8 mouse cellular contexts compared by ENCODE assay signal in the genomic region with DNA sequence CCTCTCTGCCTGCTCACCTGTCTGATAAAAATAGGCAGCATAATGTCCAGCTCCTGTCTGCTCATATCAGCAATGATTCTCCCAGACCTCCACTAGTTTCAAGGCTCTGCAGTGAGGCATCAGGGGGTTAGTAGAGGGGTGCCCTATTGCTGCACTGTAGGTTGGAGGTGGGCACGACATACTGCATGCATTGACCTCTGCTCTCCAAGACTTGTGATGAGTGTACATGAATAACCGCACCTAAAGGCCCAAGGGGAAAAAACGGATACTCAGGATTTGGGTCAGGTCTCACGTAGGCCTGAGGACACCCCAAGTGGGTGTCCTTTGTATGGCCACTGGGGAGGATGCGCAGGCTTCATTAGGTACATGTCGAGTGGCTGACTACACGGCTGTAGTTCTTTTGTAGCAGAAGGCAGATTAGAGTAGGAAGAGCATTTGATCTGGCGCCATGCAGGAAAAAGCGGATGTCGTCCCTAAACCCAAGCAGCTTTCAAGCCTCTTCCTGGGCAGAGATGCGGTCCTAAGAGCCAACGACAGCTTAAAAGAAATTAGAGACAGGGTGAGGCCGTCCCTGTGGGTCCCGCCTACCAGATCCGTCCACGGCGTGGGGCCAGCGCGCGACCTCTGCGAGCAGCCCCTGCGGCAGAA. TPM values are rescaled to one million over a fixed set of nuclear protein-coding genes. Genes with fewer than 3 reads are reported as not detected.
DNase-seq lines count a peak whose midpoint lies in the region; ATAC-seq and TF ChIP-seq lines count a peak whose summit lies in the region.

No protein-coding gene starts in this region.

- H3K9ac ChIP-seq in liver, embryonic 11.5 days (ENCODE audit: low read depth, low read length) = peak overlapping the region; percentile 94

- no peaks in the 10 kb centered on the region for H3K27me3 ChIP-seq in thymus, adult 2 months (ENCODE audit: control insufficient read depth, insufficient read depth, low read length)
- H3K27me3 ChIP-seq in liver, embryonic 11.5 days (replicated peaks; ENCODE audit: control insufficient read depth, insufficient read depth, low read length) = no peaks in the 10 kb centered on the region

- no peaks in the 10 kb centered on the region for H3K36me3 ChIP-seq in thymus, adult 2 months (ENCODE audit: control insufficient read depth, insufficient read depth, low read length)
- H3K36me3 ChIP-seq in liver, embryonic 11.5 days (ENCODE audit: control insufficient read depth, insufficient read depth, low read length) = peaks cover 14% of the 10 kb centered on the region

- no peak for ATAC-seq in liver, embryonic 11.5 days (replicated peaks; ENCODE audit: low FRiP score)

- peaks cover 10% of the 10 kb centered on the region for H3K4me1 ChIP-seq in thymus, adult 2 months (replicated peaks; ENCODE audit: control insufficient read depth, insufficient read depth, low read length)
- peaks cover 38% of the 10 kb centered on the region for H3K4me1 ChIP-seq in liver, embryonic 11.5 days (replicated peaks; ENCODE audit: control insufficient read depth, insufficient read depth, low read length)

- intact Hi-C loops in gastrocnemius, adult 2 months (cut with DNase I) = no loop called here

- no peaks in the 10 kb centered on the region for H3K9me3 ChIP-seq in liver, embryonic 11.5 days (ENCODE audit: control insufficient read depth, low read length)

- peak overlapping the region; percentile 99 for H3K4me3 ChIP-seq in gastrocnemius, adult 2 months
- H3K4me3 ChIP-seq in thymus, adult 2 months (ENCODE audit: control insufficient read depth, insufficient read depth, low read length) = peak overlapping the region; percentile 51
- peak overlapping the region; percentile 93 for H3K4me3 ChIP-seq in liver, embryonic 11.5 days (ENCODE audit: low read depth, low read length)

- H3K27ac ChIP-seq in gastrocnemius, adult 2 months = peak overlapping the region; percentile 100
- H3K27ac ChIP-seq in thymus, adult 2 months (ENCODE audit: control insufficient read depth, insufficient read depth, low read length) = no peak overlapping the region
- peak overlapping the region; percentile 85 for H3K27ac ChIP-seq in liver, embryonic 11.5 days (ENCODE audit: low read depth, low read length)

- H3K4me2 ChIP-seq in liver, embryonic 11.5 days = peak overlapping the region; percentile 86

- no peak for TF ChIP-seq CTCF in gastrocnemius, adult 2 months (IDR thresholded peaks at IDR 0.05)
- no peak for TF ChIP-seq CTCF in thymus, adult 2 months (IDR thresholded peaks at IDR 0.05; ENCODE audit: borderline replicate concordance, control insufficient read depth, extremely low read depth, insufficient read depth, low read length, poor library complexity)

- no peak for DNase-seq in gastrocnemius, adult 2 months
- DNase-seq in gastrocnemius, adult 18-20 months (ENCODE audit: low spot score) = no peak
- no peak for DNase-seq in thymus, adult 2 months
- DNase-seq in thymus, postnatal 14 days = no peak
- DNase-seq in liver, embryonic 11.5 days (ENCODE audit: low spot score) = no peak
- DNase-seq in B cell, adult 2 months = no peak
- DNase-seq in urinary bladder, postnatal 36 days (ENCODE audit: low spot score in 2 of 2) = no peak
- no peak for DNase-seq in thymus, postnatal 36 days

- WGBS in thymus, adult 2 months = 10% methylated on average over 22 of the region's 22 CpGs
- WGBS in liver, embryonic 11.5 days = 7% methylated on average over 22 of the region's 22 CpGs

- TF ChIP-seq POLR2A in thymus, adult 2 months (IDR thresholded peaks at IDR 0.05; ENCODE audit: control insufficient read depth, extremely low read depth, insufficient read depth, low read length, poor library complexity) = no peak

RNA-seq across cellular contexts. Expression of gene Klf11, which starts 0.5 kb away (rescaled TPM):
- 1 to 10 TPM; 4.1 to 7.9 TPM for total RNA-seq in gastrocnemius, adult 2 months (2021)
- 1 to 10 TPM; 4.3 to 6.3 TPM for total RNA-seq in gastrocnemius, adult 18-20 months (2021)
- polyA plus RNA-seq in thymus, adult 2 months (2012; rRNA removed) = 4.9 and 6.5 TPM in 2 replicates
- polyA plus RNA-seq in liver, embryonic 11.5 days (2014; fragmentation: Nextera tagmentation; extraction: Ambion mirVana) = 8.7 and 12.1 TPM in 2 replicates

RNA-seq across cellular contexts. Expression of gene Cys1, which starts 31.1 kb away (rescaled TPM):
- 1 to 10 TPM; 1.8 to 2.7 TPM for total RNA-seq in gastrocnemius, adult 2 months (2021)
- 1 to 10 TPM; 1.7 to 2.7 TPM for total RNA-seq in gastrocnemius, adult 18-20 months (2021)
- 1.6 and 3.4 TPM in 2 replicates for polyA plus RNA-seq in thymus, adult 2 months (2012; rRNA removed)
- polyA plus RNA-seq in liver, embryonic 11.5 days (2014; fragmentation: Nextera tagmentation; extraction: Ambion mirVana) = 0.49 and 1.1 TPM in 2 replicates

RNA-seq across cellular contexts. Expression of gene Rrm2, which starts 57.5 kb away (rescaled TPM):
- 1 to 10 TPM in 1 of 2 experiments, under 1 TPM in 1; 0.89 to 1.1 TPM for total RNA-seq in gastrocnemius, adult 2 months (2021)
- total RNA-seq in gastrocnemius, adult 18-20 months (2021) = under 1 TPM; 0.71 to 0.87 TPM
- 77.4 and 166 TPM in 2 replicates for polyA plus RNA-seq in thymus, adult 2 months (2012; rRNA removed)
- 422 and 475 TPM in 2 replicates for polyA plus RNA-seq in liver, embryonic 11.5 days (2014; fragmentation: Nextera tagmentation; extraction: Ambion mirVana)
